ENCODE assay signal across 9 mouse cellular contexts in genomic region chr11:118511851-118512250, GRCm38 (mm10). TPM values are rescaled to one million over a fixed set of nuclear protein-coding genes. Genes with fewer than 3 reads are reported as not detected.
DNase-seq lines count a peak whose midpoint lies in the region; ATAC-seq lines count a peak whose summit lies in the region.
"Had no signal": no experiment of that assay in that cellular context is flagged by ENCODE, and none has a peak within 500 bp of the region (broad histone marks: within the 10 kb centered on the region; RNA-seq: fewer than 3 reads in every experiment).

No protein-coding gene starts in this region.

- H3K36me3 ChIP-seq in midbrain, embryonic 12.5 days, result no peaks in the 10 kb centered on the region
- H3K36me3 ChIP-seq in midbrain, embryonic 11.5 days (ENCODE audit: control insufficient read depth, insufficient read depth, low read length), result no peaks in the 10 kb centered on the region
- no peaks in the 10 kb centered on the region for H3K36me3 ChIP-seq in embryonic facial prominence, embryonic 12.5 days
- no peaks in the 10 kb centered on the region for H3K36me3 ChIP-seq in hindbrain, embryonic 14.5 days (replicated peaks; ENCODE audit: control insufficient read depth, insufficient read depth)
- no peaks in the 10 kb centered on the region for H3K36me3 ChIP-seq in liver, embryonic 12.5 days
- H3K36me3 ChIP-seq: liver, embryonic 15.5 days had no signal

- H3K4me1 ChIP-seq in midbrain, embryonic 12.5 days, result peaks cover 20% of the 10 kb centered on the region
- H3K4me1 ChIP-seq in midbrain, embryonic 11.5 days (ENCODE audit: control insufficient read depth, insufficient read depth, low read length), result no peaks in the 10 kb centered on the region
- H3K4me1 ChIP-seq in embryonic facial prominence, embryonic 12.5 days, result peaks cover 30% of the 10 kb centered on the region
- H3K4me1 ChIP-seq in hindbrain, embryonic 14.5 days (replicated peaks; ENCODE audit: control insufficient read depth, insufficient read depth, low read length), result peaks cover 21% of the 10 kb centered on the region
- H3K4me1 ChIP-seq in liver, embryonic 12.5 days, result no peaks in the 10 kb centered on the region
- H3K4me1 ChIP-seq: liver, embryonic 15.5 days had no signal

- no peak for ATAC-seq in midbrain, embryonic 12.5 days (ENCODE audit: low FRiP score, low read depth)
- ATAC-seq in midbrain, embryonic 11.5 days (ENCODE audit: low FRiP score), result no peak
- ATAC-seq in embryonic facial prominence, embryonic 12.5 days (ENCODE audit: insufficient number of reproducible peaks, insufficient read depth, low FRiP score, low TSS enrichment), result no peak; the same call in 1 of the 2 replicates
- ATAC-seq in hindbrain, embryonic 14.5 days (ENCODE audit: low FRiP score), result peak; percentile 28; the same call in 1 of the 2 replicates
- no peak for ATAC-seq in liver, embryonic 12.5 days
- no peak for ATAC-seq in inflammation-experienced regulatory T-cells, adult 6 months

- no peak overlapping the region for H3K4me3 ChIP-seq in midbrain, embryonic 12.5 days
- no peak overlapping the region for H3K4me3 ChIP-seq in midbrain, embryonic 11.5 days (ENCODE audit: low read depth, low read length)
- H3K4me3 ChIP-seq in embryonic facial prominence, embryonic 12.5 days, result no peak overlapping the region
- no peak overlapping the region for H3K4me3 ChIP-seq in hindbrain, embryonic 14.5 days (replicated peaks; ENCODE audit: low read length)
- H3K4me3 ChIP-seq in liver, embryonic 12.5 days, result no peak overlapping the region
- H3K4me3 ChIP-seq: liver, embryonic 15.5 days had no signal

- DNase-seq in midbrain, embryonic 11.5 days (ENCODE audit: low spot score, missing footprints), result no peak
- DNase-seq in hindbrain, embryonic 14.5 days (ENCODE audit: low spot score), result peak; percentile 55
- peak; percentile 42 to 58 for DNase-seq in layer of hippocampus, postnatal 14 days (ENCODE audit: low spot score in 2 of 2)
- peak; percentile 27 for DNase-seq in ovary, postnatal 14 days (ENCODE audit: low spot score)

- H3K9ac ChIP-seq in midbrain, embryonic 12.5 days (replicated peaks), result 0 out of 2 replicates have a peak overlapping the region, but pooled peaks have one; percentile 28
- H3K9ac ChIP-seq in midbrain, embryonic 11.5 days (ENCODE audit: low read length), result no peak overlapping the region
- 0 out of 2 replicates have a peak overlapping the region, but pooled peaks have one; percentile 11 for H3K9ac ChIP-seq in embryonic facial prominence, embryonic 12.5 days
- no peak overlapping the region for H3K9ac ChIP-seq in hindbrain, embryonic 14.5 days
- H3K9ac ChIP-seq in liver, embryonic 12.5 days, result no peak overlapping the region
- H3K9ac ChIP-seq: liver, embryonic 15.5 days had no signal

- H3K27ac ChIP-seq in midbrain, embryonic 12.5 days (replicated peaks), result no peak overlapping the region
- H3K27ac ChIP-seq in midbrain, embryonic 11.5 days (ENCODE audit: low read depth, low read length), result no peak overlapping the region
- H3K27ac ChIP-seq in embryonic facial prominence, embryonic 12.5 days, result peak overlapping the region; percentile 58
- H3K27ac ChIP-seq in hindbrain, embryonic 14.5 days, result peak overlapping the region; percentile 66
- H3K27ac ChIP-seq in liver, embryonic 12.5 days, result no peak overlapping the region
- H3K27ac ChIP-seq: liver, embryonic 15.5 days had no signal

- WGBS in midbrain, embryonic 12.5 days, result 69% methylated on average over 6 of the region's 6 CpGs
- WGBS in midbrain, embryonic 11.5 days, result 80% methylated on average over 6 of the region's 6 CpGs
- 48% methylated on average over 6 of the region's 6 CpGs for WGBS in embryonic facial prominence, embryonic 12.5 days
- WGBS in hindbrain, embryonic 14.5 days, result 44% methylated on average over 6 of the region's 6 CpGs
- 65% methylated on average over 6 of the region's 6 CpGs for WGBS in liver, embryonic 12.5 days (ENCODE audit: insufficient replicate concordance)

- no peak overlapping the region for H3K4me2 ChIP-seq in midbrain, embryonic 12.5 days (replicated peaks)
- H3K4me2 ChIP-seq in midbrain, embryonic 11.5 days, result no peak overlapping the region
- H3K4me2 ChIP-seq in embryonic facial prominence, embryonic 12.5 days (replicated peaks), result peak overlapping the region; percentile 33
- H3K4me2 ChIP-seq in hindbrain, embryonic 14.5 days (replicated peaks), result no peak overlapping the region
- H3K4me2 ChIP-seq in liver, embryonic 12.5 days, result no peak overlapping the region
- H3K4me2 ChIP-seq: liver, embryonic 15.5 days had no signal

- no peaks in the 10 kb centered on the region for H3K9me3 ChIP-seq in midbrain, embryonic 12.5 days
- no peaks in the 10 kb centered on the region for H3K9me3 ChIP-seq in midbrain, embryonic 11.5 days (ENCODE audit: control insufficient read depth, low read length)
- no peaks in the 10 kb centered on the region for H3K9me3 ChIP-seq in embryonic facial prominence, embryonic 12.5 days
- H3K9me3 ChIP-seq in hindbrain, embryonic 14.5 days (ENCODE audit: control insufficient read depth, low read length), result no peaks in the 10 kb centered on the region
- H3K9me3 ChIP-seq in liver, embryonic 12.5 days (replicated peaks), result no peaks in the 10 kb centered on the region
- H3K9me3 ChIP-seq: liver, embryonic 15.5 days had no signal

- peaks cover 13% of the 10 kb centered on the region for H3K27me3 ChIP-seq in midbrain, embryonic 12.5 days
- no peaks in the 10 kb centered on the region for H3K27me3 ChIP-seq in midbrain, embryonic 11.5 days (ENCODE audit: control insufficient read depth, insufficient read depth, low read length)
- H3K27me3 ChIP-seq in embryonic facial prominence, embryonic 12.5 days, result peaks cover 3% of the 10 kb centered on the region; the same call in 1 of the 2 replicates
- no peaks in the 10 kb centered on the region for H3K27me3 ChIP-seq in hindbrain, embryonic 14.5 days (ENCODE audit: control insufficient read depth, insufficient read depth, low read length)
- H3K27me3 ChIP-seq in liver, embryonic 12.5 days (replicated peaks), result peaks cover 49% of the 10 kb centered on the region

RNA-seq across cellular contexts. Expression of gene Engase, which starts 35.2 kb away (rescaled TPM):
- polyA plus RNA-seq in midbrain, embryonic 12.5 days (2016; fragmentation: Nextera tagmentation; extraction: Ambion mirVana), result 6.9 and 7.3 TPM in 2 replicates
- 4.4 and 6.4 TPM in 2 replicates for polyA plus RNA-seq in midbrain, embryonic 11.5 days (2014; fragmentation: Nextera tagmentation; extraction: Ambion mirVana)
- 7.1 and 8.9 TPM in 2 replicates for polyA plus RNA-seq in embryonic facial prominence, embryonic 12.5 days (2016; fragmentation: Nextera tagmentation; extraction: Ambion mirVana)
- polyA plus RNA-seq in hindbrain, embryonic 14.5 days (2014; fragmentation: Nextera tagmentation; extraction: Ambion mirVana), result 5.0 and 7.4 TPM in 2 replicates
- 10 to 100 TPM; 14.7 to 18.4 TPM for total RNA-seq in layer of hippocampus, postnatal 14 days (2021)
- 11.7 and 12.6 TPM in 2 replicates for polyA plus RNA-seq in liver, embryonic 12.5 days (2016; fragmentation: Nextera tagmentation; extraction: Ambion mirVana)
- 1 to 10 TPM; 1.7 to 1.9 (median 1.9) TPM for polyA plus RNA-seq in inflammation-experienced regulatory T-cells, adult 6 months (2017; shearing (Covaris generic))

Comparison
In these comparisons a context has a peak if more than half of its experiments do, and no peak if none do; other contexts are left out.
1. H3K9ac ChIP-seq: peak in midbrain, embryonic 12.5 days (single experiment) and embryonic facial prominence, embryonic 12.5 days (single experiment); none in midbrain, embryonic 11.5 days (single experiment), hindbrain, embryonic 14.5 days (single experiment) and liver, embryonic 12.5 days (single experiment).
2. H3K27ac ChIP-seq: peak in embryonic facial prominence, embryonic 12.5 days (single experiment) and hindbrain, embryonic 14.5 days (single experiment); none in midbrain, embryonic 12.5 days (single experiment), midbrain, embryonic 11.5 days (single experiment) and liver, embryonic 12.5 days (single experiment).